Mouse (Mus musculus) induced T-regulatory cell, adult 2 months (primary cell): Measurements from ENCODE around the gene Kat7.

Experiments
- DNase-seq: peaks from one replicate; pipeline ENCODE4 v3.0.0-alpha.2; 2012; ENCODE audit warnings: low read depth

Kat7 gene

DNA sequence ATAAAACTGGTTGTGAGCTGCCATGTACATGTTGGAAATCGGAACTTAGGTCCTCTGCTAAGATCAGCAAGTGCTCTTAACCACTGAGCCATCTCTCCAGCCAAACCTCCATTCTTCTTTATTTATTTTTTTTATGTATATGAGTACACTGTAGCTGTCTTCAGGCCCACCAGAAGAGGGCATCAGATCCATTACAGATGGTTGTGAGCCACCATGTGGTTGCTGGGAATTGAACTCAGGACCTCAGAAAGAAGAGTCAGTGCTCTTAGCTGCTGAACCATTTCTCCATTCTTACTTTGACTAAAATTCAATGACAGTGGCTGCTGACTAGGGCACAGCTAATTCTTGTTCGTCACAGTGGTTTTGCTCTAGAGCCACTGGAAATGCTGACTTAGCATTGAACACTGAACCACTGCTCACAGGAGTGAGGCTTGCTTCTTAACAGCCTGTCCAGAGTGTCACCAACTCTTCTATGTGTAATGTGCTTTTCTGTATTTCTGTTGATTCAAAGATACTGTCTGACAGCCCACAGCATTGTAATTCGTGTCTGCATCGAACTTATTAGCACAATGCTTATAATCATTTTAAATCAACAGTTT, 30.9 kb downstream of the Kat7 start:
- no peak for DNase-seq

DNA sequence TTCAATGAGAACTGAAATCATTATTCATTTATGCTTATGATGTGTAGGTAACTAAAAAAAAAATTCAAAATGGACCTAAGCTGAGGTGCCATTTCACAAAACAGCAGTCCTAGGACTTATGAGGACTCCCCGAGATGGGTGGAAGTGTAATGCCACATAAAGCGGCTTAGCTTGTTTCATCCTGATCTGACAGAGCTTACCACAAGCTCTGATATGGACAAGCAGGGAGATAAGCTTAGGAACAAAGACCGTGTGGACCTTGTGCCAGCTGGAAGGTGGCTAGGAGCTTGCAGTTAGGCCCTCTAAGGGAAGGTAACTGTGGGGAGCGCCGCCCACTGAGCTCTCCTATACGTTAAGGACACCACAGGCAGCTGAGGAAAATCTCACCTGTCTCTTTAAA, 34.0 kb downstream of the Kat7 start:
- no peak for DNase-seq

DNA sequence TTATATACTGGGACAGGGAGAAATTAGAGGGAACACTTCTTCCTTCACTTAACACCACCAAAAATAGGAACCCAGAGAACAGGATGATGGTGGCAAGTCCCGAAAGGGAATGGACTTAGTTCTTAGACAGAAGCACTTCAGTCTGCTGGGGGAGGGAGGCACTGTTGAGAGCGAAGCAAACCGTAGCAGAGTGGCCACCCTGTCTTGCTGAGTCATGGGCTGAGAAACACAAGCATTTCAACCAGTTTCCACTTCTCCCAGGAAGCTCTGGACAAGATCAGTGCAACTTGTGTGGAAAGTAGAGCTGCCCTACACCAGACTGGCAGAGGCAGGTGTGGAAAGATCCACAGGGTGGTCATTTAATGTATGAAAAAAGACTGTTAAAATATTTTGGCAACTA, 35.4 kb downstream of the Kat7 start:
- no peak for DNase-seq

DNA sequence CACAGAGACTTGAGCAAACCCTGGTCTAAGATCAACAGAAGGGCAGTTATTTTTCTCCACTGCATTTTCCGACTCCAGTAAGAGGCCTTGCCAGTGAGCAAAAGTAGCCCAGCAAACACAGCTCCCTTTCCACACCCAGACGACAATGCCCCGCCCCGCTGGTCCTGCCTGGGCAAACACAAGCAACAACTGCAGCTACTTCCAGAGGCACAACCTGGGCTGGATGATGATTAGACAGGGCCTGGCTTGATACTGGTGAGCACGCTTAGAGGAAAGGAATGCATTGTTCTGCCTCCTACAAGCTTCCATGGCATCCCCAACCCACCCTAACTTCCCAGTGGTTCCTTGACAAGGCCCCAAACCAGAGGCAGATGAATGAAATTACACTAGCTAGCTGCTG, 36.4 kb downstream of the Kat7 start:
- no peak for DNase-seq

DNA sequence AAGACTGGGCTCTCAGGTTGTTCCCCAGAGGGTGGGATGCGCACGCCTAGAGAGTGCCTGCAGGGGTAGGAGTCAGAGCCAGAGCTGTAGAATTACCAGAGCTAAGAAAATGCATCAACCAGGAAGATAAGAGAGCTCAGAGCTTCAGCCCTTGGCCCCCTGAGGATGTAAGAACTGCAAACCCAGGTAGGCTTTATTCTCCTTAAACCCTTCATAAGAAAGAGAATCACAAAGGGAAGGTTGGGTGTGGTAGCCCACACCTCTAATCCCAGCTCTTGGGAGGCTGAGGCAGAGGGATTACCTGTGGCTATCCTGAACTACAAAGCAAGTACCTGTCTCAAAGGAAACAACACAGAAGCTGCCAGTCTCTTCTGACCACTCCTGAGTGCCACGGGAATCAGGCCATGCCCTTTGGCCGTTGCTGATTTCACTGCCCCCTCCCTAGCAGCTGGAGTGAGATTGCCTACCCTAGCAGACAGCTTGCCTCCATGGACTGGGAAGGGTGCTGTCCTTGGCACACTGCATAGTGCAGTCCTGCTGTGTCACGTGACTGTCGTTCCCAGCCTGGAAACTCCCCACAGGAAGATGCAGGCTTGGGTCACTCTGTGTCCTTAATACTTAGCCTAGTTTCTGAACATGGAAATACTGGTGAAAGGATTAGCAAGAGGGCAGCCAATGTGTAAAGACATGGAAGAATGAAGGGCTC, 43.4 kb downstream of the Kat7 start:
- DNase-seq = no peak

DNA sequence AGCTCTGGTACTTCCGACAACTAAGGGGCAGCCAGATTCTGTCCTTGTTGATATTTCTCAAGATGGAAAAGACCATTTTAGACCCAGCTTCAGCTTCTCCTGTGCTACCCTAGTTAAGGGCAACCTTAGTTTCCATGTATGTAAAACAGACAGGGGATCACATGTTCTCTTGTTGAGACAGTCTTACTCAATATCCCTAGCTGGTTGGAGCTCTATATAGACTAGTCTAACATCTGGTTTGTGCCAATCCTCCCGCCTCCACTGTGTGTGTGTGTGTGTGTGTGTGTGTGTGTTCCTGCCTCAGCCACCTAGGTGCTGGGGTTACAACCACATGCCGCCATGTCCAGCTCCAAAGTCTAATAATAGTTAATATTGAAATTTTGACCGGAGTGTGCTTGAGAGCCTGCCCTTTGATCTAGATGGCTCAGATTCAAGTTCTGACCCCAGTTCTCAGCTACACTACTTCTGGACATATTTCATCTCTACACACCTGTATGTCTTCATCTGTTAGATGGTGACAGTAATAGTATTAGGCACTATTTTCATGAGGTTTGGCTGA, 45.5 kb downstream of the Kat7 start:
- DNase-seq = no peak

DNA sequence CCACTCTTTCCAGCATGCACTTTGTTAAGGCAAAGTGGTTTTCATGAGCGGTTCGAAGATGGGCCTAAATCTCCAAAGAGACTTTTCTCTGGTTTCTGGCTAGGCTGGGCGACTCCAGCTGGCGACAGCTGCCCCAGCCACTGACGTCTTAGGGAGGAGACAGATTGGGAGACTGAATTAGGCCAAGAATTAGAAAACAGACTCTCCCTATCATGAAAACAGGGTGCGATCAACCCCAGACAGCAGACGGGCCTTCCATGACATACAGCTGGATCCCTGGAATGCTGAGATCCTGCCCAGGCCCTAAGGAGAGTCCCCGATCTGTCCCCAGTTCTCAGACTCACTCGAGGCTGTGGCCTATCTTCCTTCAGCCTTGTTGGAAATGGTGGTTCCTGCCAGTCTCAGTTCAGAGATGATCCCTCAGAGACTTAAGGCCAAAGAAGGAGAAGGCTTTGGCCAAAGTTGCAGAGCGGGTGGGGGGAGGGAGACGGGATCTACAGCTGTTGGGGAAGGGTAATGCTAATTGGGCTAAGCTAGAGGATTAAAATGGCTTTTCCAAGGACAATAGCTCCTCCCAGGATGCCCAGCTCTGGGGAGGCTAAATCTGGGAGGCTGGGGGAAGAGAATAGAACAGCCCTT, 46.1 kb downstream of the Kat7 start:
- DNase-seq = no peak

DNA sequence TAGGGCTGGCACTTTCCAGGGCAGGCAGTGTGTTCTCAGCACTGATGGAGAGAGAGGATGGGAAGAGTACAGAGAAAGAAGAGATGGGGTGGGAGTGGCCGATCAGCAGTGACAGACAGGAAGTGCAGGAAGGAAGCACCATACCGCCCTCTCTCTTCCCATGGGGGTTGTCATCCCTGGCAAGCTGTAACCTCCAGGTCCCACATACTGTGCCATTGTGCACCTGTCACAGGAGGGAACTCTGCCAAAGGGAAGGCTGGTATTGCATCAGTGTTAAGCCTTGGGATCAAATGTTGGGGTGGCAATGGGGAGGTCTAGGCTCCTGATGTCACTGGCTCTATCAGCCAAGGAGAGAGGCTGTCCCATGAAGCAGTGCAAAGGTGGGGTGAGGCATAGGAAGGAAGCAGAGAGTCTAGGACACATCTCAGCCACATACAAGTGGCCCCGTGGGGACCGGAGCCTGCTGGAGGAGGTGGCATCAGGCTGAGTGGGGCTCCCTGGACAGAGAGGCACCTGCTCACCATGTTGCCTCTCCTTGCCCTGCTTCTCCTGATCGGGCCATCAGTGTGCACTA, 48.8 kb downstream of the Kat7 start, which contains the start of gene Tac4:
TSS of gene Tac4 (plus strand) at position 352 of the 574 bp plus-strand sequence.
- peak; percentile 56 for DNase-seq

DNA sequence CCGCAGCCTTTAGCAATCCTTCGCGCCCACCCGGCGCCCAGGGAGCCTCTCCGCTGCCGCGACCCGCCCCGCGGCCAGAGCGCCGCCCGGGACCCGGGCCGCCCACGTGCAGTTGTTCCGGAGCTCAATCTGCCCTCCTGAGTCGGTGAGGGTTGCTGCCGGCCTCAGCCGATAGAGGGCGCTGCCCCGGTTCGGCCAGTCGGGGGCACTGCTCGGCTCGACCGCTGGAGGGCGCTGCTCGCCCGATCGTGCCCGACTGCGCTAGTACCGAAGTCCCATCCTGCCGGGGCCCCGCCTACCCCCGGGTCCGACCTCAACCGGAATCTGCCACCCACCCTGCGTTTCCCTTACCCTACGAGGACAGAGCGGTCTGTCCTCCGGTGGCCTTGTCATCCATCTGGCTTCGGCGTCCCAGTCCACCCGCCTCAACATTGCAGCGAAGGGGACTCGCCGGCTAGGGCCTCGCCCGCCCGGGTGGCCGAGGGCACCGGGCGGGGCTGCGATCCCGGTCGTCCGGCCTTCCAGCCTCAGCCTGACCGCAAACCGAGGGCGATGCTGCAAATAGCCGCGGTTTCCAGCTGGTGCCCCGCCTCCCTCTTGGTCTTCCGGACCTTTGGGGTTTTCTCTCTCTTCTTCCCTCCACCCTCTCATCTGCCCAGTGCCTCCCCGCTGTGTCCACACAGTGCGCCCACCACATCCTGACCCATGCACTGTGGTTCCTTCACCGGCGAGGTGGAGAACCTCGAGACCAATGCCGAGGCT, 50.8 kb downstream of the Kat7 start:
- peak; percentile 94 for DNase-seq

DNA sequence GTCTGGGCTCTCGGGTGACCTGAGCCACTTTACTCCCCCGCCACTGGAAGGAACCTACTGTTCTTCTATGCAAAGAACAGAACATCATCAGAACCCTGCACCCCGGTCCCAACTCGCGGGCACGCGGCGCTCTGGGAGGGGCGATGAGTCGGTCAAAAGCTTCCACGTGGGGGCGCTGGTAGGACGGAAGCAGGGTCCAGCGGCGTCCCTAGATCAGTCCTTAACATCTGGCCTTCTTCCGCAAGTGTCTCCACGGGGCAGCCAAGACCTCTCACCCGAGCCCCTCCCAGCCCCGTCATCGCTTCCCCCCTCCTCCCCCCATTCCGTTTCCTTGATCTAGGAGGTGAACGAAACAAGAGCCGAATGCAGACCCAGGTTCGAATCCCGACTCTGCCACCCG, 51.6 kb downstream of the Kat7 start:
- peak; percentile 86 for DNase-seq

DNA sequence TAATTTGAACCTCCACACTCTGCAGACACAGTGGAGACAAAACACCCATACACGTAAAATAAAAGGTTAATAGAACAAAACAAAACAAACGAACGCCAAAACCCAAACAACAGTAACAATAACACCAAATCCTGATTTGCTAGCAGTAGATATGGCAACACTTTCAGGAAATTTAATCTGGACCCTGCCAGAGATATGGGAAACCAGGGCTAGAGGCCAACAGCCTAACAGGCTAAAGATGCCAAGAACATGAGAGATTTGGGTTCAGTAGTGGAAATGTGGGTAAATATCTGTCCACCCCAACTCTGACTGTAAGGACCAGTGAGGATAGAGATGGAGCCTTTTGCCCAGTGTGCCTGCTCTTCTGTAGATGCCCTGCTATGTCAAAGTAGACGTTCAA, 52.1 kb downstream of the Kat7 start:
- no peak for DNase-seq

DNA sequence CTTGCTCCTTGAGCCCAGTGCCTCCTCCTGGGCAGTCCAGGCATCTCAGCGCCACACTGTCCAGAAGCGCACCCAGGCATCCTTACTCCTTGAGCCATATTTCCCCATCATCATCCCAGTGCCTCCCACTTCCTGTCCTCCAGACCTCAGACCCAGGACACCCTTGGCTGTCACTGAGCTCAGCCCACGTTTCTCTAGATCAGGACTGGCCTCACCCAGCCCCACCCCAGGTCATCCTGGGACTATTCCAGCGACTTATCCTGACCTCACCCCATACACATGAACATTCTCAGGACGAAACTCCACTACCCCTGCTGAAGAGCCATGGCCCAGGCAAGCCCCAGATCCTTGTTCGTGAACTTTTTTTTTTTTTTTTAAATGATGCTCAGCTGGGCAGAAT, 54.3 kb downstream of the Kat7 start:
- DNase-seq = no peak

DNA sequence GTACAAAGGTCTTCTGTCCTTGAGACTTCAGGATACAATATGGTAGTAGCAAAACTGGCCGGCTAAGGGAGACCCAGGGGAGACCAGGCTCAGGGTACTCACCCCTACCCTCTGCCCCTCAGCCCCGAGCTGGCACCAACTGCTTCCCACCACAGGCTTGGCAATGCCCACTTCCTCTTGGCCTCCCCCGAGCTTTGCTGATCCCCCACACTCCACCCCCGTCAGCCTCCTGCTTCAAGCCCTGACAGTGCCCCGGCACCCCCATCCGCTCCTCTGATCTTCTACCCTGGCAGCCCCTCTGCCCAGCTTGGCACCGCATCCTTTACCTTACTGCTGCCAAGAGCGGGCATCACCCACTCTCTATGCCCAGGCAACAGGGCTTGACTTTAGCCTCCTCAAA, 55.9 kb downstream of the Kat7 start:
- DNase-seq = no peak

DNA sequence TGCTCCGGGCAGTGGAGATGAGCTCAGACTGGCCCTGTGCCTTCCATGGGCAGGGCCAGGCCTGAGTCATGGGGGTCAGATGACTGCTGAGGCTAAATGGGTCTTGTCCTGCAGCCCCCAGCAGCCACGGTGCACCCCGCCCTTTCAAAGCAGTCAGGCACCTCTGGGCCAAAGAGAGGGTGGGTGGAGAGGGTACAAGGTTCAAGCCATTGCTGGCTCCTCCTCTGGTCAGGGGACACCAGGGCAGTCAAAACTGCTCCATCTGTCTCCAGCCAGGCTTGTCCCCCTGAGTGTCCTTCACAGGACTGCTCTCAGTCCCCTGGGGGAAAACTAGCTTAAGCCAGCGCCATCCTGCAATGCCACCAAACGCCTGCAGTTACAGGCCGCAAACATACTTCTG, 57.9 kb downstream of the Kat7 start:
- no peak for DNase-seq

DNA sequence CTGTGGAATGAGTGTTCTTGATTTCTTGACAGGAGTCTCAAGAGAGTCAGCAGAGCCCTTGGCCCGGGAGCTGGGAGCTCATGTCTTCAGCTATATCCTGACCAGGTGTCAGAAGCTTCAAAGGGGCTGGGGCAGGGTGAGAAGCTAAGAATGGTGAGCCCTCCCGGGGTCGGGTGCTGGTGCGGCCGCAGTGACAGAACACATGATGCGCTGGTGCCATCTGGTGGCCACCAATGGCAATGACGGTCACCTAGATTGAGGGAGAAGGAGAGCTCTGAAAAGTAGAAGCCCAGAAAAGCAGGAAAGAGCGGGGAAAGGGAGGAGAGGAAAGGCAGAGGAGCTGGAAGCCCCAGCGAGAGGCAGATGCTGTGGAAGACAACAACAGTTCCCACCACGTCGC, 58.8 kb downstream of the Kat7 start:
- DNase-seq = peak; percentile 79

DNA sequence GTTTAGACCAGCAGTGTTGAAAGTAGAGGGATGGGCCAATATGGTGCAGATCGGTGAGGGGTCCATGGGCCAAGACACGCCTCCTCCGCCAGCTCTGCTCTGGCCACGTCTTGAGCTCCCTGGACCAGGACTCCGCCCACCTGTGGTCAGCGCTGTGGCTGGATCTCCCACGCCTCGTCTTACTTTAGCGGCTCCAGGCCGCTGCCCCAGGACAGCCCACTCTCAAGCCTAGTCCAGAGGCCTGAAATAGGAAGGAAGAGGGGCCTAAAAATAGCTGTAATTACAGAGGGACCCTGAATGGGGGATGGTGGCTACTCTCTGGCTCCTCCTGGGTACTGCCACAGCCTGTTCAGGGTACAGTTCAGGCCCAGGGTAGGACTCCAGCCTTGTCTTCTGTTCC, 59.9 kb downstream of the Kat7 start:
- DNase-seq = no peak

DNA sequence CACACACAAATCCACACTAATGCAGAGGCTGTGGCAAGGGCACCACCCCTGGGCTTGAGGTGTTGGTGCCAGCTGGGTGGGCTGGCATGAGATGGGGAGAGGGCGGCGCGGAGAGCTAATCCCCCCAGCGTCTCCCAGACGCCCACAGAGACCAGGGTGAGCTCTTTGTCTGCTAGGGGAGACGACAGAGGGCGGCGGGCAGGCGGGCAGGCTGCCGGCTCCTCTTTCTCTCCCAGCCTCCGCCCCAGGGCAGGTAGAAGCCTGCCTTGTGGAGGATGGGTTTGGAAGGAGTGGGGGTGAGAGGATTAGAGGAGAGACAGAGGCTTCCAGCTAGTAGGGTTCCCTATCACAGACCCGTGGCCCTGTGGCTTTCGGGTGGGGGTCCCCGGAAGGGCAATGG, 63.0 kb downstream of the Kat7 start:
- DNase-seq = no peak

DNA sequence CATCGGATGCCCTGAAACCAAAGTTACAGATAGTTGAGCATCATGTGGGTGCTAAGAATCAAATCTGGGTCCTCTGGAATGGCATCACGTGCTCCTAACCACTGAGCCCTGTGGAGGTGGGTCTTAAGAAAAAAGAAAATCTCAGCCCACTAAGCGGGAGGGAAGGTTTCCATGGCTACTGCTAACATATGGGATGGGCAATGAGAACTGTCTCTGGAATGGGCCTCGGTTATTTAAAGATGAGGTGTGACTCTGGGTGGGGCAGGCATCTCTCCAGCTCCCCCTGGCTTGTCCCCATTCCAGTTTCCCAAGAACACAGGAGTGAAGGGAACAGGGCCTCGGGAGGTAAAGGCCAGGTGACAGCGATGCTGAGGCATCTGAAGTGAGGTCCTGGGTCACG, 64.6 kb downstream of the Kat7 start:
- DNase-seq = no peak

DNA sequence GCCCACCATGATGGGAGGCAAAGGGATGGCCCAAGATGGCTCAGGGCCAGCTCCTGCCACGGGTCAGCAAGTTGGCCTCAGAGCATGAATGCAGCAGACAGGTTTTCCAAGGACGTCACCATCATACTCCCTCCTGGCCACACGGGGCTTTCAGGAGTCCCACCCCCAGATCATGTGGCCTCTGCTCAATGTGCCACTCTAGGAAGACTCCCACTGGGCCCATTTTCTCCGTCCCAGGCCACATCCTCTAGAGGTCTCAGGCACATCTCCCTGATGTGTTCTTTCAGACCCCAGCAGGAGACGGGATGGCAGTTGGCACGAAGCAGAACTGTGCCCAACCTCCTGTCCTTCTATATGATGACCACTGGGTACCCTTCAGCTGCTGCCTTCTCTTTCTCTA, 67.4 kb downstream of the Kat7 start:
- no peak for DNase-seq

DNA sequence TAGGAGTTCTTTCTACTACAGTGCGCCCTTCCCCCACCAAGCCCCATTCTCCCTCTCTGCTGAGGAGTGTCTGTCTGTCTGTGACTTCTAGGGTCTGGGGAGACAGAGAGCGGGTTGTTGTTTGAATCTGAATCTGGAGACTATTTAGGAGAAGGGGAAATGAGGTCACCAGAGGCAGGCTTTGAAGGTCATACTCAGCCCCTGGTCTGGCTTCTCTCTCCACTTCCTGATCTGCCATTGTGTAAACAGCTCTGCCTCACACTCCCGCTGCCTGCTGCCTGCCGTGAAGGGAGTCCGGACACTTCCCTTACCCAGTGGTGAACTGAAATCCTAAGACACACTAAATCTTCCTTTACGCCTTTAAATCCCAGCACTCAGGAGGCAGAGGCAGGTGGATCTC, 71.6 kb downstream of the Kat7 start:
- DNase-seq = no peak

DNA sequence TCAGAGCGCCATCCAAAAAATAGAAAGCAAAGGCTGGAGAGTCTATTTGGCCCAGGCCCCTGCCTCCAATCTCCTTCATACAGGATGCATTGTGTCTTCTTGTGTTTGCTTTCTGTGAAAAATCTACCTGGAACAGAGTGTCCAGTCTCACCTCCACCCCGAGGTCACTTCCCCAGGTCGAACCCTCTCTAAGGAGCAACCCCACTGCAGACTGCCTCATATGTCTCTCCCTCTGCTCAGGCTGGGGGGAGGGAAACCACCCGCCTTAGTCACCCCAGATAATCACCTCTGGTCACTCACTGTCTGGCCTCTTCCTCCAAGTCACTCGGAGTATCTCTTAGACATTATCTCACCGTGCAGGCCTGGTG, 77.7 kb downstream of the Kat7 start:
- no peak for DNase-seq

DNA sequence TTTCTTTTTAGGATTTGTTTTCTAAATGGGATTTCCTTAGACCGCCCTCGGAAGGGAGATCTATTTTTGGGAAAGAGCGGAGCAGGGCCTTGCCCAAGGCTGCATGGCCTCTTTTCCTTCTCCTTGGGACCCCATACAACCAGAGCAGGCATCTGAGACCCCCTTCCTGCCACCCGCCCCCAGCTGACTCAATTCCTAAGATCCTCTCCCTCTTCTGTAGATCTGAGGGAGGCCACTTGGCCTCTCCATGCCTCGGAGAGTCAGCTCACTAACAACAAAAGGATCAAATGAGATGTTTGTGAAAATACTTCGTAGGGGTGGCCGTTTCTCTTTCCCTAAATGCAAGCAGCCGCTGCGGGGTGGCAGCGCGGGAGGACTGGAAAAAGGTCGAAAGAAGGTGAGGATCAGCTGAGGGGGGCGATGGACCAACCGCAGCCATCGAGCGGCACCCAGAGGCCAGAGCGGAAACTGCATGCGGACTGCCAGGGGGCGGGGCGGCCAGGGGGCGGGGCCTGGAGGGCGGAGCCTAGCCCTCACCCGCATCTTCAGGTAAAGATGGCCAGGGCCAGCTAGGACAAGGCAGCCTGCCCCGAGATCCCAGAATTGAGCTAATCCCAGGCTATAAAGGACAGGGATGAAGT, 78.2 kb downstream of the Kat7 start:
- DNase-seq = peak; percentile 76
